Mouse (Mus musculus) intestine, embryonic 16.5 days (tissue): Measurements from ENCODE around the gene Stk4. TPM values are rescaled to one million over a fixed set of nuclear protein-coding genes. Genes with fewer than 3 reads are reported as not detected.

ENCODE experiments used
- ATAC-seq: fragments of 200-750 bp; cut with Nextera tagmentation; 2 replicates; pipeline ENCODE4 v1.8.0; 2017; ENCODE audit warnings: moderate TSS enrichment, moderate library complexity
- H3K27ac ChIP-seq: fragments of 300-500 bp; sonication (generic); 2 replicates; pipeline ENCODE4 v1.5.1; 2014; ENCODE audit warnings: mild to moderate bottlenecking, low read length
- H3K27me3 ChIP-seq: fragments of 300-500 bp; sonication (generic); replicated peaks from 2 replicates; pipeline ENCODE4 v1.6.1; 2014; ENCODE audit warnings: low read length, control low read depth, mixed read lengths; ENCODE audit not compliant: control insufficient read depth, insufficient read depth
- H3K36me3 ChIP-seq: fragments of 300-500 bp; sonication (generic); 2 replicates; pipeline ENCODE4 v1.6.1; 2014; ENCODE audit warnings: low read length, control low read depth; ENCODE audit not compliant: control insufficient read depth, insufficient read depth
- H3K4me1 ChIP-seq: fragments of 300-500 bp; sonication (generic); 2 replicates; pipeline ENCODE4 v1.6.1; 2014; ENCODE audit warnings: low read length, control low read depth, mixed read lengths; ENCODE audit not compliant: control insufficient read depth, insufficient read depth
- H3K4me2 ChIP-seq: fragments of 300-500 bp; sonication (generic); 2 replicates; pipeline ENCODE4 v1.6.1; 2014; ENCODE audit warnings: low read depth, low read length, control low read depth
- H3K4me3 ChIP-seq: fragments of 300-500 bp; sonication (generic); 2 replicates; pipeline ENCODE4 v1.5.1; 2014; ENCODE audit warnings: mild to moderate bottlenecking, low read length
- H3K9ac ChIP-seq: fragments of 300-500 bp; sonication (generic); 2 replicates; pipeline ENCODE4 v1.6.1; 2014; ENCODE audit warnings: low read depth, low read length
- H3K9me3 ChIP-seq: fragments of 300-500 bp; sonication (generic); 2 replicates; pipeline ENCODE4 v1.6.1; 2016; ENCODE audit warnings: low read length, control low read depth; ENCODE audit not compliant: control insufficient read depth
- whole genome bisulfite sequencing: fragments of 180-500 bp; shearing (Covaris S2); extraction: QIAGEN DNeasy Blood & Tissue Kit; methylation state at CpG from one replicate; pipeline ENCODE4 v1.1.7; 2014; 5-methylcytosine and 5-hydroxymethylcytosine counted together
- polyA plus RNA-seq: library from polyadenylated mRNA; unstranded; fragments of >200 nt; fragmentation: Nextera tagmentation; extraction: Ambion mirVana; gene quantifications from 2 replicates; pipeline ENCODE4 v1.2.1, GENCODE M21; 2015

Stk4 gene
- polyA plus RNA-seq, 1 experiment from 2014 or later = 18.1 TPM

DNA sequence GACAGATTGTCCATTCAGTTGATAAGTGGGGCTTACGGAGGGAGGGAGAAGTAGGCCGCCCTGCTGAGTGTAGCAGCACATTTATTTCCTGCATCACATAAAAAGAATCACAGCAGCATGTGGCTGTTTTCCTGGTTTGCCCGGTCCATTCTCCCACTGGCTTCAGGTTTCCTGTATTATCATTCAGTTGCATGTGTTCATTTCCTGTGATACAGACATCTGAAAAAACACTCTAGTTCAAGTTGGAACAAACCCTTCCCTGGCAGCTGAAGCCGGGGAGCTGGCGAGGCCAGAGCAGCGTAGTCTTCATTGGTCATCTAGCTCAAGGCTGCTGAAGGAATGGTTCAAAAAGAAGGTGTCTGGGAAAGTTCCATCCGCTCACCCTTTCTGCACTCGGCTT lies 41.4 kb downstream of the Stk4 start:
- Histone ChIP-seq H3K9me3 (no peaks in the 10 kb centered on the region), H3K27ac (no peak overlapping the region), H3K4me2 (no peak overlapping the region), H3K4me3 (no peak overlapping the region), H3K27me3 (no peaks in the 10 kb centered on the region), H3K36me3 (no peaks in the 10 kb centered on the region), H3K4me1 (0 out of 2 replicates have a peak, but pooled peaks cover 6% of the 10 kb centered on the region), H3K9ac (no peak overlapping the region)
- 87% methylated on average over 8 of the region's 8 CpGs for WGBS
- no peak for ATAC-seq

DNA sequence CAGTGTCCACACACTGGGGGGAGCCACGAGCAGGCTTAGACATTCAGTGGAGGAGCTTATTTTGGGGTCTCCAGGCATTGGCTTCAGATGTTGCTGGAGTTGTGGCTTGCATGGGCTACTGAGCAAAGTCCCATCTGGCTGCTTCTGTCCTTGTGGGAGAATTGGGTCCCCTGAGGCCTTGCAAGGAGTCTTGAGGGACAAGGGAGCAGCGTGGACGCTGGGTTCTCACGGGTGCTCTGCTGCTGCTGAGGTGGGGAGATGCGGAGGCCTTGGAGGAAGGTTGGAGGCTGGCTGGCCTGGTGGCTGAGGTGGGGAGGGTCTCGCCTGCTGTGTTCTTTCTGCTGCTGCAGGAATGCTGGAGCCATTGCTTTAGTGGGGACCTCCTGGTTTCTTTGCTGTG lies 43.9 kb downstream of the Stk4 start:
- Histone ChIP-seq H3K9ac (no peak overlapping the region), H3K4me2 (no peak overlapping the region), H3K4me3 (no peak overlapping the region), H3K9me3 (no peaks in the 10 kb centered on the region), H3K27me3 (no peaks in the 10 kb centered on the region), H3K4me1 (no peaks in the 10 kb centered on the region), H3K27ac (no peak overlapping the region), H3K36me3 (no peaks in the 10 kb centered on the region)
- 93% methylated on average over 6 of the region's 6 CpGs for WGBS
- ATAC-seq = no peak

DNA sequence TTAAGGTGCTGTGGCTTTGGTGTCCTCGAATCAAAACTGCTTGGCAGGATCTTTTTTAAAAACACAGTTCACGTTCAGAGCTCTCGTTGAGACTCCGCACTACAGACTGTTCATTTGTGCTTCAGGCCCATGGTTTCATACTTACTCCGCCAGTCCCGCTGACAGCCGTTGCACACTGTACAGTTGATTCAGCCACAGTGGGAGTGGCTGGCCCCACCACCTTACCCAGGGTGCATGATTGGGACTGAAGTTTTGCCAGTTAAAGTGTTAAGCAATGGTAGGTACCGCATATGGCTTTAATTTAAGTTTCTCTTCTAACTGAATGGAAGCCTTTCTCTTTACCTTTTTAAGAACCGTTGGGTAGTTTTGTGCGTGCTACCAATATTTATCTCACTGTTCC lies 45.4 kb downstream of the Stk4 start:
- Histone ChIP-seq H3K4me3 (no peak overlapping the region), H3K9ac (no peak overlapping the region), H3K9me3 (no peaks in the 10 kb centered on the region), H3K36me3 (no peaks in the 10 kb centered on the region), H3K4me1 (no peaks in the 10 kb centered on the region), H3K27me3 (no peaks in the 10 kb centered on the region), H3K27ac (no peak overlapping the region), H3K4me2 (no peak overlapping the region)
- ATAC-seq = no peak
- 86% methylated on average over 10 of the region's 10 CpGs for WGBS

DNA sequence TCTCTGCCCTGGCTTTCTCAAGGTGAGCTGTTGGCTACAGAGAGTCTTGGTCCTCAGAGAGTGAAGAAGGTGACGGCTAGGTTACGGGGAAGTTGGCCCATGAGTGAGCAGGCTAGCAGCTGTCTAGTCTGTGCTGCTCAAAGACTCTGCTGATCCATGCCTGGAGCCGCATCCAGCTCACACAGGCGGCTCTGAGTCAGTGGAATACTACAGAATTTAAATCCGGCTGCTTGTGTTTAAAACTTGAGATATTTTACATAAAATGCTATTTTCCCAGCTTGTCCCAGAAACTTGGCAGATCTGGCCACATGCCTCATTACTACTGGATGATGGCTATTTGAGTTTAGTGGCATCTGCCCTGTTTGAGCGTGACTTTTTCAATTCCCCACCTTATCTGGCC lies 49.4 kb downstream of the Stk4 start:
- H3K4me1 ChIP-seq = no peaks in the 10 kb centered on the region
- no peaks in the 10 kb centered on the region for H3K36me3 ChIP-seq
- no peak for ATAC-seq
- H3K27me3 ChIP-seq = no peaks in the 10 kb centered on the region
- no peak overlapping the region for H3K9ac ChIP-seq
- 91% methylated on average over 6 of the region's 6 CpGs for WGBS
- no peaks in the 10 kb centered on the region for H3K9me3 ChIP-seq
- no peak overlapping the region for H3K27ac ChIP-seq
- no peak overlapping the region for H3K4me2 ChIP-seq
- H3K4me3 ChIP-seq = no peak overlapping the region

DNA sequence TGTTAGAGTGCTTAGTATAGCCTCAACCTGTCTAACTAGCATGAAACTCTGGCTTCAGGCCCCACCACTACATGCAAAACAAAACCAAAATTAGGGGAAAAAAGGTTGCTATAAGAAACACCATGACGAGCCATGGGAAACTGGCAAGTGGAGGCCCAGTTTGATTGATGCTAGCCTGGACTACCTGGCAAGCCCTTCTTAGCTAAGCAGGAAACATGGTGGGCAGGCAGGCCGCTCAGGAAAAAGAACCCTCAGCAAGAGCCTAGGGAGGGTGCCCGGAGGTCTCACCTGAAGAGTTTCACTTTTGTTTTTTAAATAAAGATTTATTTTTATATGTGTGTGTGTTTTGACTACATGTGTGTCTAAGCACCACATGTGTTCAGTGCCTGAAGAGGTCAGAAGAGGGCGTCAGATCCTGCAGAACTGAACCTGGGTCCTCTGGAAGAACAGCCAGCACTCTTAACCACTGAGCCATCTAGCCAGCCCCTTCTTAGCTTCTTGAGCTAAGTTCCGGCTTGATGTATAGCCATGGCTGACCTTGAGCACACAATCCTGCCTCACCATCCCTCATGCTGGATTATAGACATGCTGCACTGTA lies 53.1 kb downstream of the Stk4 start:
- Histone ChIP-seq H3K36me3 (no peaks in the 10 kb centered on the region), H3K9ac (no peak overlapping the region), H3K27ac (no peak overlapping the region), H3K4me2 (no peak overlapping the region), H3K4me1 (no peaks in the 10 kb centered on the region), H3K4me3 (no peak overlapping the region), H3K9me3 (no peaks in the 10 kb centered on the region), H3K27me3 (no peaks in the 10 kb centered on the region)
- WGBS = 81% methylated on average over 5 of the region's 5 CpGs
- no peak for ATAC-seq

DNA sequence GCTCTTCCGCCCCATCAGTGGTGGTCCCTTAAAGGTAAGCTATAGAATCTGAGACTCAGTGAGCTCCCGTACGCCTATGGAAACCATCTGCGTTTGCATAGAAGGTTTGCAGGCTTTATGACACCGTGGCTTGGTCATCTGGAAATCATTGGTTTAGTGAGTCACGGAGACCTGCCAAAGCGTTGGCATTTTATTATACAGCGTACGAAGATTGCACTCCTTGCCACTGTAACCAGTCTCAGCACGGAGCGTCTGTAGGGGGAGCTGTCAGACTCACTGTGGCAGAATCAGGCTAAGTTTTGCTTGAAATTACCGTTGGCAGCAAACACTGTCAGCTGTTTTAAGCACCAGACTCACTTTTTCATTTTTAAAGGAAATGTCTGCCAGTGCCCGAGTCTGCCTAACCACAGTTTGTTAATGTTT lies 56.4 kb downstream of the Stk4 start:
- WGBS = 73% methylated on average over 13 of the region's 13 CpGs
- no peaks in the 10 kb centered on the region for H3K4me1 ChIP-seq
- H3K9me3 ChIP-seq = no peaks in the 10 kb centered on the region
- H3K9ac ChIP-seq = no peak overlapping the region
- ATAC-seq = no peak
- H3K36me3 ChIP-seq = no peaks in the 10 kb centered on the region
- no peaks in the 10 kb centered on the region for H3K27me3 ChIP-seq
- no peak overlapping the region for H3K27ac ChIP-seq
- H3K4me3 ChIP-seq = no peak overlapping the region
- no peak overlapping the region for H3K4me2 ChIP-seq

DNA sequence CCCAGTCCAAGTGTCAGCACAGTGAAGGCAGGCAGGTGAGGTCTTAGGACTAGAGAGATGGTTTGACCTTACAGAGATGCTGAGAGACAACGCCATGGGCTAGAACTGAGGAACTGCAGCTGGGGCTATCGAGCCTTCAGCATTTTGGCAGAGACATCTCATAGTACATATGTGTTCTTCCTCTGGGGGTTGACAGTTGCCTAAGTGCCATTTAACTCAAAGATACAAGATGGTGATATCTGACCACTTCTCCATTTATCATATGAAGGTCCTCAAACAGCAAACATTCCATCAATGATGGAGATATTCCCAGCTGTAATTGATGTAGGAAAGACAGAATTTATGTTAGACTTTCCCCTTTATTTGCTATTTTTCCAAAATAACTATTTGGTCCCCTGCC lies 57.2 kb downstream of the Stk4 start:
- Histone ChIP-seq H3K4me2 (no peak overlapping the region), H3K4me3 (no peak overlapping the region), H3K27me3 (no peaks in the 10 kb centered on the region), H3K9me3 (no peaks in the 10 kb centered on the region), H3K27ac (no peak overlapping the region), H3K4me1 (no peaks in the 10 kb centered on the region), H3K36me3 (no peaks in the 10 kb centered on the region), H3K9ac (no peak overlapping the region)
- no peak for ATAC-seq
- WGBS = 90% methylated on average over 2 of the region's 2 CpGs

DNA sequence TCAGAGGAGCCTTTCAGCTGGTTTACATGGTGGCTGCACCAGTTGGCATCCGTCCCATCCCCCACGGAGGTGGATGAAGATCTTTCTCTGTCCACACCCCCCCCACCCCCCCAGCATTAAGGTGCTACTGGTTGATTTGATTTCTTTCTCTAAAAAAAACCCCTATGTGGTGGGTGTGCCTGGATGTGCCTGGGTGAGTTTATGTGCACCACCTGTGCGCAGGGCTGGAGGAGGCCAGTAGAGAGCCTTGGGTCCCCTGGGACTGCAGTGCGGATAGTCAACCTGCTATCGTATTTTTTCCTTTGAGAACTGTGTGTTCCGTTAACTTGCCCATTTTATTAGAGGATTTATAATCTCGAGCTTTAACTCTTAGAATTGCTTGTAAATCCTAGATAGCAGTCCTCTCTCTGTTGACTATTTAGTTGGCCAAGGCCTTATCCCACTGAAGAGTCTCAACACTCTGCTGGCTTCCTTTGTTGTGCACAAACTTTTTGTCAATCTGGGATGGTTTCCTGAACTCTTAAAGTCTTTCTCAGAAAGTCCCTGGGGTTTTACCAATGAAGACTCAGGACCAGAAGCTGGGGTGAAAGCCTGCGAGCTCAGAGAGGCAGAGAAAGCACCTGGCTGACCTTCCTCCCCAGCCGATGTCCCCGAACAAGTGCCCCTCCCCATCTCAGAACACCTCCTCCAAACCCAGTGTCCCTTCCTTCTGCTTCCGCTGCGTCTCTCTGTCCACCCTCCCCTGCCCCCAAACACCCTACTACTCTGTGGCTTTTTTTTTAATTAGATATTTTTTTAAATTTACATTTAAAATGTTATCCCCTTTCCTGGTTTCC lies 58.7 kb downstream of the Stk4 start:
- Histone ChIP-seq H3K4me1 (no peaks in the 10 kb centered on the region), H3K9ac (no peak overlapping the region), H3K27me3 (no peaks in the 10 kb centered on the region), H3K27ac (no peak overlapping the region), H3K36me3 (no peaks in the 10 kb centered on the region), H3K4me3 (no peak overlapping the region), H3K9me3 (no peaks in the 10 kb centered on the region), H3K4me2 (no peak overlapping the region)
- 88% methylated on average over 12 of the region's 12 CpGs for WGBS
- ATAC-seq = no peak

DNA sequence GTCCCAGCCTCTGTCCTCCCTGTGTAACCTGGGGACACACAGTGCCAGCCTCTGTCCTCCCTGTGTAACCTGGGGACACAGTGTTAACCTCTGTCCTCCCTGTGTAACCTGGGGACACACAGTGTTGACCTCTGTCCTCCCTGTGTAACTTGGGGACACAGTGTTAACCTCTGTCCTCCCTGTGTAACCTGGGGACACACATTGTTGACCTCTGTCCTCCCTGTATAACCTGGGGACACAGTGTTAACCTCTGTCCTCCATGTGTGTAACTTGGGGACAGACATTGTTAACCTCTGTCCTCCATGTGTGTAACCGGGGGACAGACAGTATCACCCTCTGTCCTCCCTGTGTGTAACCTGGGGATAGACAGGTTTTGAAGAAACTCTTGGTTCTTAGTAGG lies 61.5 kb downstream of the Stk4 start:
- WGBS = 83% methylated on average over 1 of the region's 1 CpGs

More for the DNA sequence above, 61.5 kb downstream of the Stk4 start:
- Histone ChIP-seq H3K36me3 (no peaks in the 10 kb centered on the region), H3K27me3 (no peaks in the 10 kb centered on the region), H3K4me1 (peaks cover 14% of the 10 kb centered on the region), H3K9ac (no peak overlapping the region), H3K9me3 (no peaks in the 10 kb centered on the region), H3K4me3 (no peak overlapping the region), H3K27ac (no peak overlapping the region), H3K4me2 (no peak overlapping the region)
- no peak for ATAC-seq
